Mouse (Mus musculus): ENCODE measurements around the gene Cxcl17.
"Not testable (repeated sequence)": the region's sequence is repeated elsewhere in the genome, so short reads cannot be mapped to it uniquely, and the experiment has no call there.

Gene Cxcl17

DNA sequence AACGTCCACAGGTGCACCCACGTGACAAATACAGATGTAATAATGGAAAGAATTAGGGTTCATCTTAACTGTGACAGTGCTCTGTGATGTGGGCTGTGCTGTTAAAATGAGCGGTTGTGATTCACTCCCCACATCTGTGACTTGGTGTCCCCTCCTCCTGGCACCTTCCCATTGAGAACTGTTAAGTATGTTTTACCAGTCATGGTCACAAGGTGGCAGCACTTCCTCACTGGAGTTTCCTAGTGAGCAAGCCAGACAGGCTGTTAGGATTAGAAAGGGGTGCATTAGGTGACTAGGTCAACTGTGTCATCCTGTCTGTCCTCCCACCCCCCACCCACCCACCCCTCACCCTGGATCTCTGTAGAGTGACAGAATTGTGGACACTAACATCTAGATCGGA lies 11.7 kb upstream of the Cxcl17 start:
- peak; percentile 34 to 87 for DNase-seq

GRCm38 (mm10) chr7:25422286-25422841 lies 9.7 kb upstream of the Cxcl17 start:
- no peak for DNase-seq

- no peak for DNase-seq
These were observed 7.3 kb upstream of the Cxcl17 start for GRCm38 (mm10) chr7:25419943-25420342.

- no peak for DNase-seq
These were observed 6.8 kb upstream of the Cxcl17 start for GRCm38 (mm10) chr7:25419536-25419935.

DNA sequence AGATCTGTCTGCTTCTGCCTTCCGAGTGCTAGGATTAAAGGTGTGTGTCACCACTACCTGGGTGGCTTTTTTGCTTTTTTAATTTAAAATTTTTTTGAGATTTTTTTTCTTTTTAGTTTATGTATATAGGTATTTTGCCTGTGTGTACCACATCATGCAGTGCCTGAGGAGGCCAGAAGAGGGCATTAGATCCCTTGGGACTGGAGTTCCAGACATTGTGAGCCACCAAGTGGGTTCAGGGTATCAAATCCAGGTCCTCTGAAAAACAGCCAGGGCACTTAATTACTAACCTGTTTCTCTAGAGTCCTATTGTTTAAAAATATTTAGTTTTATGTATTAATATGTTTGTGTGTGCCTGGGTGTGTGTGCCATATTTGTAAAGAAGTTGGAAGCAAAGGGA lies 4.9 kb upstream of the Cxcl17 start:
- peak in 1 of 2 experiments; percentile 53 for DNase-seq

DNA sequence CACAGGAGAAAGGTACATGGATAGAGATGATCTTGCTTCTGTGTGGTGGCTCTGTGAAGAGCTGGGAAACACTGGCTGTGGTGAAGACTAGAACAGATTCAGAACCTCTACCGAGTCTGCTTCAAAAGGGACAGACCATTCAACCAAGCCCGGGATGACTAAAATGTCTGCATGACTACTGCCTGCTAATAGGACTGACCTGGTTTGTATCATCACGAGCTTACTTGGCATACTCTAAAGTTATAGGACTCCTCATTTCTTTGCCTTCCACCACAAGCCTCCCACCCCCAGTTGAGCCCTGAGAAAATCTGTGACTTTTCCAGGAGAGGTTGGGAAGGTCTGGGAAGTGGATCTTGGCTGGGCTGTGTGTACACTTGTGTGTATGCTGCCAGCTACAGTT lies 825 bp downstream of the Cxcl17 start:
- DNase-seq: no peak

- no peak for DNase-seq
These were observed 1.6 kb downstream of the Cxcl17 start for GRCm38 (mm10) chr7:25410969-25411615.

GRCm38 (mm10) chr7:25409114-25409760 lies 3.4 kb downstream of the Cxcl17 start:
- DNase-seq: peak in 1 of 2 experiments; percentile 54

- DNase-seq: no peak
These were observed 6.2 kb downstream of the Cxcl17 start for GRCm38 (mm10) chr7:25406468-25406867.

DNA sequence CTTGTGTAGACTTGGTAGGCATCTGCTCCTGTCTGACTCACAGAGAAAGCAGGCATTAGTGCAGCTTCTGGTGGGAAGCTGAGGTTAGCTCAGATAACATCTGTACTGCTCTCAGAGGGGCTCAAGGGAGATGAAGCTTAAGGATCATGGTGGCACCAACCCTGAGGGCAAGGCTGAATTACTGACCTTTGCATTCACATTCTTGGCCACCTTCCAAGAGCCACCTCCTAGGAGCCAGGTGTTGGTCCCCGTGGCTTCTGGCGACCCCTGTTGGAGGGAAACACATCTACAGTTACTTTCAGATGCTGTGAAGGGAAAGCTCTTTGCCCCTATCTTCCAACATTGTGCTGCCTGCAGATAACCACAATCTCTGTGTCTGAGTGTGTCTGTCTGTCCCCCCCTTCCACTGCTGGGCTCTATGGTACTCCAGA lies 10.0 kb downstream of the Cxcl17 start:
- DNase-seq: peak; percentile 62 to 75

GRCm38 (mm10) chr7:25401986-25402385 lies 10.7 kb downstream of the Cxcl17 start:
- DNase-seq: no peak

DNA sequence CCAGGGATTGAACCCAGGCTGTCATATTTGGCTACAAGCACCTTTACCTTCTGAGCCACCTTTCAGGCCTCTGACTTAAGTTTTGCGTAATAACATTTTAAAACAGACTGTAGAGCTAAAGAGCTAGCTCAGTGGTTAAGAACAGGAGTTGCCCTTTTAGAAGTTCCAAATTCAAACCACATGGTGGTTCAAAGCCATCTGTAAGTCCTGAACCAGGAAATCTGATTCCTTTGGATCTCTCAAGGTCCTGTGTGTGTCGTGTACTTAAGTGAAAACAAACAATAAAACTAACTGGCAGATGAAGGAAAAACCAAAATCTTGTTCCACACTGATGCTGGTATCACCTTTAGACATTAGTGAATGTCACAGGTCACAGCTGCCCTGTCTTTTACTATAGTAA lies 11.1 kb downstream of the Cxcl17 start:
- DNase-seq: no peak

DNA sequence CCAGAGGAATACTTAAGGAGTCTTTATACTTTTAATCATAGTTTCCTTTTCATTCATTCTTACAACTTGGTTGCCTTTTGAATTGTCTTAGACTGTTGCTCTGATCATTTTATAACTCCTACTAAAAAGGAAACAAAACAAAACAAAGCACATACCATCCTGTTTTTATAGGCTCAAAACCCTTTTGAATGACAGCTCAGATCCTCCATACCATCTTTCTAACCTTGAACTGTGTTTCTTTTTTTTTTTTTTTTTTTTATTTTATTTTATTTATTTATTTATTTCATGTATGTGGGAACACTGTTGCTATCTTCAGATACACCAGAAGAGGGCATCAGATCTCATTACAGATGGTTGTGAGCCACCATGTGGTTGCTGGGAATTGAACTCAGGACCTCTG lies 13.7 kb downstream of the Cxcl17 start:
- not testable (repeated sequence) for DNase-seq

- no peak for DNase-seq
These were observed 14.1 kb downstream of the Cxcl17 start, which contains the start of gene Lipe for GRCm38 (mm10) chr7:25398610-25399009. Gene Lipe (minus strand): TSS chr7:25398710.

DNA sequence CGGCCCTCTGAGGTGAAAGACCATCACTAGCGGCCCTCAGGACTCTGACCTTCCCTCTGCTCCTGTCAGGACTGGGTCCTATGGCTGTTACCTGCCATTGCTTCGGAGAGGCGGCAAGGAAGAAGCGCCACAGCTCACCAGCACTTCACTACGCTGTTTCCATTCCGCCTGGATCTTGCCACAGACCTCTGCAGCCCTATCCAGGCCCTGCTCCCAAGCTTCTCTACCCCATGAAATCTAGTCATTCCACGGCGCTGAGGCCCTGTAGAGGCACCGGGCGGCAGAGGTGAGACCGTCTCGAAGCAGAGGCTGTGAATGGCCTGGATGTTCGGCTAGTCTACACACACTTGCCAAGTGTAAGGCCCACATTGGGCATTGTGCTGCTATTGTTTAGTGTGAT lies 16.1 kb downstream of the Cxcl17 start:
- no peak for DNase-seq

DNA sequence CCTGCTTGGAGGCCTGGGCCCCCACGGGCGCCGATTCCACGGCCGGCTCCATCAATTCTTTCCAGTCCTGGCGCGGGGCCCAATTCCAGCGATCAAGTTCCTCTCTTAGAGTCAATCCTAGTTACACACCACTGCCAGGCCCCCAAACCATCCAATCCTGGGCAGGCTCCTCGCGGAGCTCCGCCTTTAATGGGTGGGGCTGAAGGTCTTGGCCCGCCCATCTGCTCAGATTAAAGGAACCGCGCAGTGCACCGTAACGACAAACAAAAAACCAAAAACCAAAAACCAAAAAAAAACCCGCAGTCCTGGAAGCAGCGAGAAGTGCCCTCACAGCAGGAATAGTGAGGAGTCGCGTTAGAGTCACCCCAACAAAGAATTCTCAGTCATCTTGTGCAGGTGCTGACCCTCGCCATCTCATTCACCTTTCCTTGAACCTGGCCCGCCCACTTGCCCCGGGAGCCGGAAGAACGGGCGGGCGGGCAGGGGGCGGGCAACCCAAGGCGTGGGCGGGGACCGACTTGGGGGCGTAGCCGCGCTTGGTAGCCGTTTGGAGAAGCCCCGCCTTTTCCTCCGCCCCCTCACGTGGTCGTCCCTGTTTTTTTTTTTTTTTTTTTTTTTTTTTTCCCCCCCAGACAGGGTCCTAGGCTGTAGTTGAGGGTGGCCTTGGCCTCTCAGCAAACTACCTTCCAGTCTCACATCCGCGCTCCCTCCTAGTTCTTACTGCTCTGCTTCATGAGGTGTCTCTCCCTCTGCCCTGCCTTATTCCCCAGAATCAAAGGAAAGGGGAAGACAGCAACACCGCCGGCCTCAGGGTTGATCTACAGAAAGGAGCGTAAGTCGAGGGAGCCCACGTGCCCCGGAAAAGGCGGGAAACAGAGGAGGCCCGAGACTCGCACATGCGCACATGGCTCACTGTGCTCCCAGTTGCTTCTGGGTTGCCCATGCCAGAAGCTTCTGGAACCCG lies 16.8 kb downstream of the Cxcl17 start:
- DNase-seq: peak; percentile 96 to 97

GRCm38 (mm10) chr7:25395186-25395557 lies 17.5 kb downstream of the Cxcl17 start:
- DNase-seq: no peak

DNA sequence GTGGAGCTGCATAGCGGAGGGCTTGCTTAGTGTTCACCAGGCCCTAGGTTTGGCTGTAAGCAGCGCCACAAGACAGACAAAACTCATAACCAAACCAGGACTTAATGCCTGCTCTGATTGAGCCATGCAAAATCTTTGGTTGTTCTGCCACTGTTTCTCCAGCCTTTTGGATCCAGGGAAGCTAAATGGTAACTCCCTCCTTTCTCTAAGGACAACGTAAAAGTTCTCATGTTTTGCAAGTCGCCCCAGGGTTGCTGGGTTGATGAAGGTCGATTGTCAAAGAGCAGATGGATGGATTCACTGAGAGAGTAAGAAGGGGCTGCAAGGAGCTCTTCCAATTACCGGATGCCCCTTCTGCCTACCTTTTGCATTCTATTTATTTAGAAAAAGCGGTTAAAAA lies 17.9 kb downstream of the Cxcl17 start:
- no peak for DNase-seq

- no peak for DNase-seq
These were observed 19.1 kb downstream of the Cxcl17 start for GRCm38 (mm10) chr7:25393451-25394210.

DNA sequence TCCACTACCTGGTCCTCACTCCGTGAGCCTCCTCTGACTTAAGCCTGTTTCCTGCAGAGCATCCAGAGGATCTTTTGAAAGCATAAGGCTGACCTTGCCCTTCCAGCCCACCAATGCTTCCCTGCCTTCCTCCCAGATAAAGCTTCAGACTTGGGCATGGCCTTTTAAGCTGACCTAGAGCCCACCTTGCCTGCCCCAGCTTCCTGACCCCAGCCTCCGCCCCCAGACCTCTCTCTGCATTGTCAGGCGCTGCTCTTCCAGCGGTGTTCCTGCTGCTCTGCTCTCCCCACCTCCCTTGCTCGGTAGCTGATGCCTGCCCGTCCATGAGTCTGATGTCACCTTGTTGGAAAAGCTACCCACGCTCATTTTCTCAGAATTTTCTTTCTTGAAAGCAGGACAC lies 19.8 kb downstream of the Cxcl17 start:
- peak in 1 of 2 experiments; percentile 9 for DNase-seq

DNA sequence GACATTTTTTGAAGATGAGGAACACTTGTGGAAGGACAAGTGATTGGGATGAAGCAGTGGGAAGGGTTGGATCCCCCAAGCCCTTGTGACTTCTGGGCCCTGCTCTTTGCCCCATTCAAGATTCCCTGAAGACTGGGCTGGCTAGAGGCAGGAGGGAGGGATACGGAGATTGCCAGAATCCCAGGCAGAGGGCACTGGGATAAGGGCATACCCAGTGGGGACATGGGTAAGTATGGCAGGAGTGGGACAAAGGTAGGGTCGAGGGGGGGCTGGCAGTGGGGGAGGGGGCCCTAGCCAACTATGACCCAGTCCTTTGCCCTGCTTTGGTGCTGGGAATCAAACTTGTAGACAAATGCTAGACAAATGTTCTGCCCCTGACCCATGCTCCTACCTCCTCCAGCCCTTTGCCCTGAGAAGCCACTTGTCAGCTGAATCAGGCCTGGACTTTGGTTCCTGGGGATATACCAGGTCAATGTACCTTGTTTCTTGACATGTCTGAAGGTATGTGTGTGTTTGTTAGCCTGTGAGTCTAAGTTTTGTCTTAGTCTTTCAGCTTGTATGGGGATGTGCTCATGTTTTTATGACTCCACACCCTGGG lies 20.7 kb downstream of the Cxcl17 start:
- peak in 1 of 2 experiments; percentile 13 for DNase-seq

DNA sequence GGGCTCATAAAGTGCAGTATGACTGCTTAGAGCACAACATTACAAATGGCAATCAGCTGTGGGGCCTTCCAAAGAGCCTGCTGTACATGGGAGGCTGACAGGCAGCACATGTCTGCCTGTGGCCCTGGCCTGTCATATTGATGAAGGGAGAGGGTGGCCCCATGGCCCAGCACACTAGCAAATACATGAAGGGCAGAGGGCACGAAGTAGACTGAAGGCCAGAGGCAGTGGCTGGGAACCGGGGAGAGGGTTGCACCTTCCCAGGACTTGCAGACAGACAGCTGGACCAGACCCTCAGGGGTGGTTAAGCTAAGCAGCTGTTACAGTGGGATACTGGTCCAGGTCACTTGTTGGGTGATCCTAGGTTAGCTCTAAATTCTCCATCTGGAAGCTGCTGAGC lies 21.7 kb downstream of the Cxcl17 start:
- DNase-seq: peak in 1 of 2 experiments; percentile 31
